9 mouse cellular contexts compared by ENCODE assay signal in genomic region chr14:120846073-120846850, GRCm38 (mm10).
DNase-seq lines count a peak whose midpoint lies in the region; ATAC-seq and TF ChIP-seq lines count a peak whose summit lies in the region.
"Had no signal": no experiment of that assay in that cellular context is flagged by ENCODE, and none has a peak within 500 bp of the region (broad histone marks: within the 10 kb centered on the region; RNA-seq: fewer than 3 reads in every experiment).

No protein-coding gene starts in this region.

- no peaks in the 10 kb centered on the region for H3K36me3 ChIP-seq in forebrain, embryonic 10.5 days (replicated peaks)
- no peaks in the 10 kb centered on the region for H3K36me3 ChIP-seq in forebrain, embryonic 11.5 days (ENCODE audit: control insufficient read depth, insufficient read depth, low read length)
- H3K36me3 ChIP-seq in heart, embryonic 15.5 days: no peaks in the 10 kb centered on the region
- no peaks in the 10 kb centered on the region for H3K36me3 ChIP-seq in lung, postnatal 0 days (ENCODE audit: insufficient read depth, low read length)
- H3K36me3 ChIP-seq: hindbrain, embryonic 15.5 days had no signal

- no peak for ATAC-seq in forebrain, embryonic 11.5 days (replicated peaks; ENCODE audit: low FRiP score)
- ATAC-seq in heart, embryonic 15.5 days (replicated peaks; ENCODE audit: insufficient number of reproducible peaks, insufficient read depth, low FRiP score, low read depth): peak; percentile 58
- peak; percentile 91 for ATAC-seq in lung, postnatal 0 days

- no peak for DNase-seq in forebrain, embryonic 10.5 days (ENCODE audit: extremely low spot score, low spot score)
- no peak for DNase-seq in forebrain, embryonic 11.5 days (ENCODE audit: low spot score)
- peak; percentile 24 for DNase-seq in adipocyte (ENCODE audit: low spot score)
- DNase-seq in lung, postnatal 0 days (ENCODE audit: low spot score): peak; percentile 88
- DNase-seq in thymus, postnatal 25 days: no peak
- DNase-seq in layer of hippocampus, adult 2 months (ENCODE audit: low spot score in 2 of 2): no peak
- DNase-seq in thymus, postnatal 36 days: no peak

- no peak for TF ChIP-seq CTCF in lung, postnatal 0 days (IDR thresholded peaks at IDR 0.05)
- TF ChIP-seq CTCF in layer of hippocampus, adult 2 months (conservative IDR thresholded peaks at IDR 0.05): no peak

- no peaks in the 10 kb centered on the region for H3K27me3 ChIP-seq in forebrain, embryonic 10.5 days (ENCODE audit: poor library complexity, severe bottlenecking)
- no peaks in the 10 kb centered on the region for H3K27me3 ChIP-seq in forebrain, embryonic 11.5 days (ENCODE audit: control insufficient read depth, insufficient read depth, low read length)
- H3K27me3 ChIP-seq in heart, embryonic 15.5 days: no peaks in the 10 kb centered on the region
- no peaks in the 10 kb centered on the region for H3K27me3 ChIP-seq in lung, postnatal 0 days (replicated peaks; ENCODE audit: insufficient read depth, low read length)
- H3K27me3 ChIP-seq: hindbrain, embryonic 15.5 days had no signal

- WGBS in forebrain, embryonic 10.5 days: 74% methylated on average over 10 of the region's 10 CpGs
- WGBS in forebrain, embryonic 11.5 days: 72% methylated on average over 10 of the region's 10 CpGs
- 32% methylated on average over 10 of the region's 10 CpGs for WGBS in heart, embryonic 15.5 days
- 36% methylated on average over 10 of the region's 10 CpGs for WGBS in lung, postnatal 0 days

- peaks cover 41% of the 10 kb centered on the region for H3K4me1 ChIP-seq in forebrain, embryonic 10.5 days
- no peaks in the 10 kb centered on the region; the same call in 1 of the 2 replicates for H3K4me1 ChIP-seq in forebrain, embryonic 11.5 days (replicated peaks; ENCODE audit: control insufficient read depth, insufficient read depth, low read length)
- peaks cover 28% of the 10 kb centered on the region for H3K4me1 ChIP-seq in heart, embryonic 15.5 days (replicated peaks)
- no peaks in the 10 kb centered on the region for H3K4me1 ChIP-seq in lung, postnatal 0 days (ENCODE audit: insufficient read depth, low read depth, low read length)

- H3K27ac ChIP-seq in forebrain, embryonic 10.5 days: peak overlapping the region; percentile 20; the same call in 1 of the 2 replicates
- H3K27ac ChIP-seq in forebrain, embryonic 11.5 days (ENCODE audit: low read depth, low read length): no peak overlapping the region
- peak overlapping the region; percentile 85 for H3K27ac ChIP-seq in heart, embryonic 15.5 days
- peak overlapping the region; percentile 48 for H3K27ac ChIP-seq in lung, postnatal 0 days (ENCODE audit: low read length)
- no peak overlapping the region for H3K27ac ChIP-seq in layer of hippocampus, adult 2 months
- H3K27ac ChIP-seq: hindbrain, embryonic 15.5 days had no signal

- 0 out of 2 replicates have a peak, but pooled peaks have one; percentile 32 for TF ChIP-seq EP300 in lung, postnatal 0 days (IDR thresholded peaks at IDR 0.05)

- H3K4me3 ChIP-seq in forebrain, embryonic 10.5 days: no peak overlapping the region
- no peak overlapping the region for H3K4me3 ChIP-seq in forebrain, embryonic 11.5 days (ENCODE audit: low read depth, low read length)
- no peak overlapping the region for H3K4me3 ChIP-seq in heart, embryonic 15.5 days
- no peak overlapping the region for H3K4me3 ChIP-seq in lung, postnatal 0 days (ENCODE audit: low read depth, low read length)
- no peak overlapping the region for H3K4me3 ChIP-seq in layer of hippocampus, adult 2 months
- H3K4me3 ChIP-seq: hindbrain, embryonic 15.5 days had no signal

- H3K4me2 ChIP-seq in forebrain, embryonic 11.5 days (ENCODE audit: low read depth, low read length, severe bottlenecking): no peak overlapping the region
- 0 out of 2 replicates have a peak overlapping the region, but pooled peaks have one; percentile 0 for H3K4me2 ChIP-seq in heart, embryonic 15.5 days
- no peak overlapping the region for H3K4me2 ChIP-seq in lung, postnatal 0 days (replicated peaks; ENCODE audit: low read depth, low read length)
- H3K4me2 ChIP-seq: hindbrain, embryonic 15.5 days had no signal

- H3K9me3 ChIP-seq in forebrain, embryonic 10.5 days: no peaks in the 10 kb centered on the region
- no peaks in the 10 kb centered on the region for H3K9me3 ChIP-seq in forebrain, embryonic 11.5 days (ENCODE audit: control insufficient read depth, low read length)
- no peaks in the 10 kb centered on the region for H3K9me3 ChIP-seq in heart, embryonic 15.5 days (replicated peaks)
- H3K9me3 ChIP-seq in lung, postnatal 0 days (ENCODE audit: low read length): no peaks in the 10 kb centered on the region
- H3K9me3 ChIP-seq: hindbrain, embryonic 15.5 days had no signal

- H3K9ac ChIP-seq in forebrain, embryonic 11.5 days (ENCODE audit: low read length): no peak overlapping the region
- no peak overlapping the region for H3K9ac ChIP-seq in heart, embryonic 15.5 days
- H3K9ac ChIP-seq in lung, postnatal 0 days (replicated peaks; ENCODE audit: low read depth): no peak overlapping the region
- H3K9ac ChIP-seq: hindbrain, embryonic 15.5 days had no signal

Comparison
In these comparisons a context has a peak if more than half of its experiments do, and no peak if none do; other contexts are left out.
1. H3K27ac ChIP-seq: peak in forebrain, embryonic 10.5 days (single experiment), heart, embryonic 15.5 days (single experiment) and lung, postnatal 0 days (single experiment); none in forebrain, embryonic 11.5 days (single experiment) and layer of hippocampus, adult 2 months (single experiment).
2. DNase-seq: peak in adipocyte (single experiment) and lung, postnatal 0 days (single experiment); none in forebrain, embryonic 10.5 days (single experiment), forebrain, embryonic 11.5 days (single experiment), thymus, postnatal 25 days (single experiment), layer of hippocampus, adult 2 months (0 of 2) and thymus, postnatal 36 days (0 of 2).